Mouse (Mus musculus): ENCODE measurements around the gene Hspb8. TPM values are rescaled to one million over a fixed set of nuclear protein-coding genes. Genes with fewer than 3 reads are reported as not detected.
"Not testable (repeated sequence)": the region's sequence is repeated elsewhere in the genome, so short reads cannot be mapped to it uniquely, and the experiment has no call there.

Hspb8 gene
- total RNA-seq, 2 experiments from 2014 or later, result not detected

DNA sequence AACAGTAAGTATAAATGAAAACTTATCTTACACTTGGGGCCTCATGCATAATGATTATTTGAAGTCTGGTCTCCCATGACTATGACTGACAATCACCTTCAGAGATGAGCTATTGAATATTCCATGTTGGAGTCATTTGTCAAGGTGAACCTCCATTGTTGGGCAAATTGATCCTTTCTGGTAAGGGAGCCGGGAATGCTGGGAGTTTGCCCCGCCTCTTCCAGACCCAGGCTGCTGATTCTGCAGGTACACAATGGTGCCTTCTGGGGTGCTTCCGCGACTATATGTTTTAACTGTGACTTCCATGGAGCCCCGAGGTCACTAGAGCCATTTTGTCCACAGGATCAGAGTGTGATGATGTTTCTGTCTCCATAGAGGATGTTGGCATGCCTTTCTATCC is 26.6 kb downstream of the Hspb8 start:
- ATAC-seq (ENCODE audit: poor library complexity, severe bottlenecking), result no peak

DNA sequence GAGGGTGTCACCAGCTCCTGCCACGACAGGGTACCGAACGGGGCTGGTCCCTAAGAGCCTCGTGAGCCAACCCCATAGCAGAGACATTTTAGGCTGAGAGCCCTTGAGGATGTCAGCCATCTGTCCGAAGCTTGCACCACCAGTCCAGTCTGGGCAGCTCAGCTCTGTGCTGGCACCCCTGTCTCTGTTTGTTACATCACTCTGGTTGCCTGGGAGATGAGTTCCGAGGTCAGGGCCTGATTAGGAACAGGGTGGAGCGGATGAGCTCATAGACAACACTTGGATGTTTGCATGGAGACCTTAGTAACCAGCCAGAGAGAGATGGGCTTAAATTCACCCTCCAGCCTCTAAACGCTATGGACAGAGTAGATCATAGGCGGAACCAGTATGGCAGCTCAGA is 30.1 kb downstream of the Hspb8 start:
- ATAC-seq (ENCODE audit: poor library complexity, severe bottlenecking), result no peak

DNA sequence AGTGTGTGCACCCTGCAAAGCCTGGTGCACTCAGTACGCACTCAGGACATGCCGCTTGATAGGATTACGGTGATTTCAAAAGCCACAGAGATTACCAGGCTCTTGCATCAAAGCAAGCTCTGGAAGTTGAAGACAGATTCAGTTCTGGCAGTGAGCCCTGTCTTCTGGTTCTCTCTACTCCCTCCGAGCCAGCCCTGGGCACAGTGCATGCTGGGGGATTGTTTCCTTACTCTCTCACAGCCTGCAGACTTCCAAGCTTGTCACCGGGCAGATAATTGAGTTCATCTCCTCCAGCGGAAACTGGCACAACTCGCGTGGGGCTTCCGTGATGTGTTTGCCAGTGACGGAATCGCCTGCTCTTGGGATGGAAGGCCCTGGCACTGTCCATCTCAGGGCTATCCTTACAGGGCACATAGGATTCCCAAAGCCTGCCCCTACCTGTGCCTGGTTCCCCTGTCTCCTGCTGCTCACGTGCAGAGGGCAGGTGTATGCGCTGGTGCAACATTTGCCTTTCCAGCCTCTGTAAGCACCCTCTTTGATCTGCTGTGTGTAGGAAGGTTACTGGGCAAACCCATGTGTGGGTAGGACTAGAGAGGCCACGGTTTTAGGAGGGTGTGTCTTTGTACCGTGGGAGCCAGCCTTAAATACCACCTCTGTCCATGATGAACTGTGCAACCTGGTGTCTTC is 32.7 kb downstream of the Hspb8 start:
- no peak for ATAC-seq (ENCODE audit: poor library complexity, severe bottlenecking)

DNA sequence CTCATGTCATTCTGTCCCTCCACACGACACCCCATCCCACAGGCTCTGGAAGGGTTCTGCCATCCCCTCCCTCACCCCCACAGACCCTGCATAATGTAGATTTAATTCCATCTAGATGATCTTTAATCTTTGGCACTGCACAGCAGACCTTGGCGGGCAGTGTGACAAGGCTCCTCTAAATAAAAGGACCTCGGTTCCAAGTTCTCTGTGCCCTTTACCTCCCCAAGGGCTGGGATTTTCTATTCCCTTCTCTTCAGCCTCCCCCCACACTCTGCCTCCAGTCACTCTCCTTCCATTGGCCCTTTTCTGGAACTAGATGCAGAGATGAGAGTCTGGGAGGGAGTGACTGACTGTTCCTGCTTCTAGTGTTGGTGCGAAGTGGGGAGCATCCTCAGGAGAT is 33.3 kb downstream of the Hspb8 start:
- ATAC-seq (ENCODE audit: poor library complexity, severe bottlenecking), result no peak

DNA sequence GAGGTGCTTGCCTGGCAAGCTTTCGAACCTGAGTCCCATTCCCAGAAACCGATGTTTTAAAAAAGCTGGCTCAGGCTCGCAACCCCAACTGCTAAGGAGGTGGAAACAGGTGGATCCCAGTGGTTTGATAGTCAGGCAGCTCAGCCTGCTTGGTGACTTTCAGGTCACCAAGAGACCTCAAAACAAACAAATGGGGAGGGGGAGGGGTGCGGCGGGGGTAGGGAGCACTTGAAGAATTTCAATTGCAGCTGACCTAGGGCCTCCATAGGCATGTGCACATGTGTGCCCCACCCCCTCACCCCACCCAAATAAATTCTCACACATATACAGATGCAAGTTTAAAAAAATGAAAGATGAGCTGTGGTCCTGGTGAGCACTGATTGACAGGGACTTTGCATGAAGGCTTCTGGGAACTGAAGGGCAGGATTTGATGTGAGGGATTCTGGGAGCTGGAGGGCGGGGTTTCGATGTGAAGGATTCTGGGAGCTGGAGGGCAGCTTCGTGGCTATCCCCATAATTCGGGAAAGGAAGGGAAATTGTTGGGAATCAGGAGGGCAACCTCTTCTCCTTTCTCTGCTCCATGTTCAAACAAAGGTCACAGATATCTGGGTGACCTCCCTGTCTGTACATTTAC is 35.2 kb downstream of the Hspb8 start:
- no peak for ATAC-seq (ENCODE audit: poor library complexity, severe bottlenecking)

DNA sequence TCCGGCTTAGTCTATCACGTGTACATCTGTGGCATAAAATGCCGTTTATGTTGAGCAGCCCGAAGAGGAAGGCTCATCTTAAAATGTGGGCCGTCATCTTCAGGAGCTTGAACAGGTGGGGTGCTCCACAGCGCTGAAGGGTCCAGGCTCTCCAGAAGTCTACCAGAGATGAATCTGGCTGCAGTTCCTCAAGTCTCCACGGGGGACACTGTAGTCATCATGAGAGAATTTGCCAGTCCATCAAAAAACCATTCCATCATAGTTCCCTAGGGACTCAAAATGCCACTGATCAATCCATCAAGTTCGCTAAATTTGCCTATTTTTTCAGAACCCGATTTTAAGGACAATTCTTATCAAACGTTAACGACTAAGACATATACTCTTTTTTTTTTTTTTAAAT is 36.6 kb downstream of the Hspb8 start:
- ATAC-seq (ENCODE audit: poor library complexity, severe bottlenecking), result no peak

DNA sequence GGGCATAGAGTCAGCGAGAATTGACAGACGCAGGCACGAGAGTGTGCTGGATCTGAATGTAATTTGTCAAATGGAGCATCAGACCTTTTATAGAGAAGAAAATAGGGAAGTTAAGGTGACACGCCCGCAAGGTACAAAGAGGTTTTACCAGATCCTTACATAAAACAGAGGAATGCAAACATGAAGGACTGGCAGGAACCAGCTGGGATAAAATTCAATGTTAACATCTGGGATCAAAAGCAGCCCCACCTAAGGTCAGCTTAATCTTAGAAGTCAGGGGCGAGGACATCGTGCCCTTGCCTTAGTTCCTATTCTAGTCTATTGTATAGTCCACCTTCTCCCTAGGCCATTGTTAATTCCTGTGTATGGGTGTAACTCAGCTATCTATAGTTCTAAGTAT is 40.0 kb downstream of the Hspb8 start:
- ATAC-seq (ENCODE audit: poor library complexity, severe bottlenecking), result not testable (repeated sequence)

DNA sequence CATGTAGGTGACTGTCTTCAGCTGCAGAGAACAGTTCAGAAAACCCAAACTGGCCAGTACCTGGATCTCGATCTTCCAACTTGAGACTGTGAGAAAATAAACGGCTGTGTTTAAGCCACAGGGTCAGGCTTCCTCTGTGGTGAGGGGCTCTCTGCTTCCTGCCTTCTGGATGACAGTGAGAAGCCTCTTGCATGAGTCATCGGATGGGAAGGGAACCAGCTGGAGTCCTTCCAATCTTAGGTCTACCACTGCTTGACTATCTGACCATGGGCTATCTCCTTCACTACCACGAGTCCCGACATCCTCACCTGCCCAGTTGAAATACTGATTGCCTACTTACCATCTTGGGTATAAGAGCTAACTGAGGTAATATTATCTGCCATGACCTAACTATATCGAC is 40.9 kb downstream of the Hspb8 start:
- no peak for ATAC-seq (ENCODE audit: poor library complexity, severe bottlenecking)

DNA sequence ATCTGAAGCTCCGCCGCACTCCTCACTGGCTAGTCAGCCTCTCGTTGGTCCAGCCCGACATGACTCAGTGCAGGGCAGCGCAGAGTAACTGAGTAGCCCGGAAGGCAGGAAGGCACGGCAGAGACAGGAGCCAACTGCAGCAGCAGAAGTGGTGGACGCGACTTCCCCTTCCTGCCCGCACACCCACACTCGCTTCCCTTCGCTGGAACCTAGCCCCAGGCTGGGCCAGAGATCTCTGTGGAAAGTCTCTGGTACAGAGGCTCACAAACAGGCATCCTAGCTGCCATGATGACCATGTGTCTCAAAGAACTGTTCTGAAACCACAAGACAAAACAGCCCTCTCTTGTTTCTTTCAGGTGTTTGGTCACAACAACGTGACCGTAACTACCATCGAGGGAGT is 41.4 kb downstream of the Hspb8 start:
- no peak for ATAC-seq (ENCODE audit: poor library complexity, severe bottlenecking)

DNA sequence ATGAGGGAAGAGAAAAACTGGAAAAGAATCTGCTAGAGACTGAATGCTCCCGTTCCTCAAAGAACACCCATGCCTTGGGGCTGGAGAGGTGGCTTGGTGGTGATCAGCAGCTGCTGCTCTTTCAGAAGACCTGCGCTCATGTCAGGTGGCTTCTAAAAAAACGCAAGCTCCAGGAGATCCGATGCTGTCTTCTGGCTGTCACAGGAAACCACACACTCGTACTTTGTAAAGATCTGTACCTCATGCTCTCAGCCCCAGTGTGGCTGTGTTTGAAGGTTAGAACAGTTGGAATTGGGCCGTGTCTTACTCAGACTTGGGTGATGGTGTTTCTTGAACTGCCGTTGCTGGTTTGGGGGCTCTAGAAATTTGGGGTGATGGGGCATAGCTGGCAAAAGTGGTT is 42.3 kb downstream of the Hspb8 start:
- ATAC-seq (ENCODE audit: poor library complexity, severe bottlenecking), result no peak

DNA sequence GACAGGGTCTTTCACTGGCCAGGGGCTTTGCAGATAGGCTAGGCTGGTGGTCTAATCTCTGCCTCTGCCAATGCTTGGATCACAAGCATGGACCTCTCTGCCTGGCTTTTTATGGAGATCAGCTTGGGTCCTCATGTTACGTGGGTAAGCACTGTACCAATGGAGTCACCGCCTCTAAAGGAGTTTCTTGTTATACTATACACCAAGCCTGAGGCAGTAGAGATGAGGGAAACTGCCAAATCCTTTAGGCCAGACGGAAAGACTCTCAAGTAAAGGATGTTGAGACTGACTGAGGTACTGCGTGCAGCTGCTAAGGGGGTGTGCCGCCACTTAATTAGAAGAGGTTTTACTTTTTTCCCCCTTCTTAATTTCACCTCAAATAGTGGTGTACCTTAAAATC is 43.8 kb downstream of the Hspb8 start:
- no peak for ATAC-seq (ENCODE audit: poor library complexity, severe bottlenecking)

DNA sequence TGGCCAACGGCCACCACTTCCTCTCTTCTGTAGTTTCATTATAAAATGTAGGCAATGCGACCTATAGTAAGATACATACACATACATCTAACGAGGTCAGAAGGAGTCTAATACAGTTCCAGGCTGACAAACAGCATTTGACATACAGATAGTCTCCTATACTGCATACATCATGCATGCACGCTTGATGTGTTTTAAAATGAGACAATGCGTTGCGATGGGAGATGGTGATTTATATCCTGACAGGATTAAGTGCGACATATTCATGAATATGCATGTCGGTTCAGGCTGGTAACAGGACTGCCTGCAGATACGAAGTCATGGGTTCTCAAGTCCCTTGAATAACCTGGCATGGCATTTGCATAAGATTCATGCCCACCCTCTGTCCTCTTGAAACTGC is 54.7 kb downstream of the Hspb8 start:
- ATAC-seq (ENCODE audit: poor library complexity, severe bottlenecking), result no peak

DNA sequence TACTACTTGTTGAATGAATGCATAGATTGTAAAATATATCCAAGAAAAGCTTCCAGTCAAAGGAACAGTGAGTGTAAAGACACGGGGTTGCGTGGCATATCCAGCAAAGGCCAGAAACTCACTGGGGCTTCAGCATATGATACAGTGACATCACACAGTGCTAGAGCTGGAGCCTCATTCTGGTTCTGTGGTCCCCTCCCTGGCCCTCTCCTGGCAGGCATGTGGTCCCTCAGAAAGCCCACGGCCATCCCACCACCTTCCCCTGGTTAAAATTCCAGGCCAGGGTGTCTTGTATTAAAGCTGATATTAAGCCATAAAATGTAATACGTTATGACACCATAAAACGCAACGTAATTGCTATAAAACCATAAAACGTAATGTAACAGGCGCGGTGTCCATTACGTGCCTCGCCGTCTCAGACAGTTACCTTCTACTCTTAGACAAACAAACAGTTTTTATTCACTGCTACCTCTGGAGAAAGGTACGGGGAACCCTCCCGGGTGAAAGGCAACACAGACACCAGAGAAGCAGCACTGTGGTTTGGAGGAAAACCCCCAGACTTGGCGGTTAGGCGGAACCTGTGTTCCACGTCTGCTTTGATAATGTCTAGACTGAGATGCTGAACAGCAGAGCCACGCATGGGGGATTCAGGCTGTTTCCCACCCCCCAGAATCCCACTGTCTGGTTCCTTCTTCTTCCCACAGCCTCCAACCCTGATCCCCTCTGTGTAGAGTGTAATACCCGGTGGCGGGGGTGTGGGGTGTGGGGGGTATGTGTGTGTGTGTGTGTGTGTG is 55.6 kb downstream of the Hspb8 start:
- ATAC-seq (ENCODE audit: poor library complexity, severe bottlenecking), result no peak

DNA sequence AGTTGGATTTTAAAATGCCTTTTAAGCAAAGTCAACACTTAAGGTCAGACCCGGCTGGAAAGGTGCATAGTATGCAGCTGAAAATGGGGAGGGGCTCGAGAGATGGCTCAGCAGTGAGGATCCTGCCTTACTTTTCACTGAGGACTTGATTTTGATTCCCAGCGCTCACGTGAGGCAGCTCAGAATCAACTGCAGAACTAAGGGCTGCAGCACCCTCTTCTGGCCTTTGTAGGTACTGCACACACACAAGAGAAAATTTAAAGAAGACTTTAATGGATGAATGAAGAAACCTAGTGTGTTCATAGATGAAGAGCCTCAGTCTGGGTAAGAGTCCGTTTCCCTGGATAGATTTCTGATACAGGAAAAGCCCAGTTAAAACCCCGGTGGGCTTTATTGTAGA is 61.3 kb downstream of the Hspb8 start:
- no peak for ATAC-seq (ENCODE audit: poor library complexity, severe bottlenecking)

DNA sequence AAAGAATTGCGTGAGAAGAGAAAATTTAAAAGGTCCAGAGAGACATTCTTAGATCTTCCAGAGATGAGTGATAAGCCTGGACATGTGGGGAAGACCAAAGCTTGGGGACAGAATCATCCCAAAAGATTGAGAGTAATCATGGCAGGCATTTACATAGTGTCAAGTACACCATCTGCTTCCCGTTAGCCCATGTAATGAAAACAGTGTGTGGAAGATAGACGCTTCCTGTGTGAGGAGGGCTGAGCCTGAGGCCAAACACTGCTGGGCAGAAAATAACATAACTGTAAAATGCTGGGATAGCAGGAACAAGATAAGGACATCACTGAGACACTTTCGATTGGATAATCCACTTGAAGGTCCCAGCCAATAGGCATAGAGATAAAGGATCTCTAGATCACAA is 61.9 kb downstream of the Hspb8 start:
- ATAC-seq (ENCODE audit: poor library complexity, severe bottlenecking), result no peak

Other genes with a start within 250 kb of the Hspb8 start
- gene Ccdc60, start 133.9 kb downstream of the Hspb8 start, total RNA-seq (2015), result not detected in 2 replicates
- not detected in 2 replicates for gene Ccdc60, start 133.9 kb downstream of the Hspb8 start, total RNA-seq (2017)
- not detected in 2 replicates for gene Srrm4, start 169.0 kb upstream of the Hspb8 start, total RNA-seq (2015)
- 0.40 TPM in 1 of 2 replicates, not detected in the other for gene Srrm4, start 169.0 kb upstream of the Hspb8 start, total RNA-seq (2017)

Data from megakaryocyte, adult 5-6 weeks (primary cell).